Mouse (Mus musculus) hematopoietic stem cell, adult 5-6 weeks (primary cell): ENCODE measurements around the gene Dhx35. TPM values are rescaled to one million over a fixed set of nuclear protein-coding genes. Genes with fewer than 3 reads are reported as not detected.

Experiments
- ATAC-seq, 2 experiments: fragments of 125-278 bp in 1 of 2; replicated peaks in 1 of 2; 2 replicates each; pipeline ENCODE4 v1.8.0; 2016 to 2017; ENCODE audit warnings: inconsistent platforms in 2 of 2, mild to moderate bottlenecking in 2 of 2, moderate number of reproducible peaks in 2 of 2, low read depth in 1 of 2, moderate TSS enrichment in 1 of 2; ENCODE audit not compliant: low FRiP score in 2 of 2, poor library complexity in 2 of 2, severe bottlenecking in 2 of 2, insufficient read depth in 1 of 2, low TSS enrichment in 1 of 2
- total RNA-seq: library from RNA; stranded (forward); fragments of 172-1452, 232-1000 nt; gene quantifications from 2 replicates; pipeline ENCODE4 v1.2.3, GENCODE M21; 2017

The Dhx35 gene
- total RNA-seq, 1 experiment from 2014 or later = 13.1 TPM

- no peak for ATAC-seq
Observed at GRCm38 (mm10) chr2:158856896-158857499, 62.4 kb downstream of the Dhx35 start.

- ATAC-seq = no peak
Observed at GRCm38 (mm10) chr2:158857579-158857978, 63.0 kb downstream of the Dhx35 start.

GRCm38 (mm10) chr2:158861115-158861514, 66.5 kb downstream of the Dhx35 start:
- ATAC-seq = no peak

GRCm38 (mm10) chr2:158863341-158864125, 68.9 kb downstream of the Dhx35 start:
- peak; percentile 82 to 88 for ATAC-seq

GRCm38 (mm10) chr2:158864126-158864458, 69.5 kb downstream of the Dhx35 start:
- ATAC-seq = no peak

GRCm38 (mm10) chr2:158865358-158865757, 70.8 kb downstream of the Dhx35 start:
- peak; percentile 48 to 55; a peak in 2 of 4 replicates for ATAC-seq

GRCm38 (mm10) chr2:158886571-158886970, 92.0 kb downstream of the Dhx35 start:
- ATAC-seq = peak; percentile 39 to 46; a peak in 2 of 4 replicates

- no peak for ATAC-seq
Observed at GRCm38 (mm10) chr2:158888531-158888930, 93.9 kb downstream of the Dhx35 start.

- no peak for ATAC-seq
Observed at GRCm38 (mm10) chr2:158889201-158889600, 94.6 kb downstream of the Dhx35 start.

GRCm38 (mm10) chr2:158891319-158891718, 96.7 kb downstream of the Dhx35 start:
- ATAC-seq = no peak

- no peak for ATAC-seq
Observed at GRCm38 (mm10) chr2:158893171-158893853, 98.7 kb downstream of the Dhx35 start.

- no peak for ATAC-seq
Observed at GRCm38 (mm10) chr2:158898469-158899196, 104.0 kb downstream of the Dhx35 start.

Other genes starting within 250 kb of the Dhx35 start
- not detected in 2 replicates for gene Slc32a1, start 184.0 kb upstream of the Dhx35 start, total RNA-seq
- 14.7 and 18.9 TPM in 2 replicates for gene Actr5, start 169.9 kb upstream of the Dhx35 start, total RNA-seq
- gene Ppp1r16b, start 129.4 kb upstream of the Dhx35 start, total RNA-seq = 3.9 and 5.6 TPM in 2 replicates
- 3.5 and 6.6 TPM in 2 replicates for gene Fam83d, start 26.7 kb upstream of the Dhx35 start, total RNA-seq